Mouse (Mus musculus): ENCODE results near the gene Gnptab. TPM values are rescaled to one million over a fixed set of nuclear protein-coding genes. Genes with fewer than 3 reads are reported as not detected.

Gene Gnptab
- total RNA-seq, 2 experiments from 2014 or later, result 101 to 102 TPM

DNA sequence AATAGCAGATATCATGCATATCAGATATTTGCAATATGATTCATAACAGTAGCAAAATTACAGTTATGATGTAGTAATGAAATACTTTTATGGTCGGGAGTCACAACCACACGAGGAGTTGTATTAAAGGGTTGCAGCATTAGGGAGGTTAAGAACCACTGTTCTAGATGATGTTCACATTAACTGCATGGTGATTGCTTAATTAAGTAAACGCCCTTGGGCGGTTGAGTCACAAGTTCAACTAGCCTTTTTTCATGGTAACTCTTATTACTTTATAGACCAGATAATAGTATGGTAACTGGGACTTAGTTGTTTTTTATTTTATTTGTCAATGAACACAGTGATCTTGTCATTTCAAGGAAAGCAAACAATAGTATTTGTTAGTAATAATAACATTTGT lies 24.1 kb downstream of the Gnptab start:
- intact Hi-C loops (cut with DNase I), result no loop called here
- DNase-seq (ENCODE audit: extremely low spot score in 1 of 2, low spot score in 2 of 2), result no peak

GRCm38 (mm10) chr10:88404220-88404619 lies 25.3 kb downstream of the Gnptab start:
- no peak for DNase-seq (ENCODE audit: extremely low spot score in 1 of 2, low spot score in 2 of 2)
- intact Hi-C loops (cut with DNase I), result no loop called here

DNA sequence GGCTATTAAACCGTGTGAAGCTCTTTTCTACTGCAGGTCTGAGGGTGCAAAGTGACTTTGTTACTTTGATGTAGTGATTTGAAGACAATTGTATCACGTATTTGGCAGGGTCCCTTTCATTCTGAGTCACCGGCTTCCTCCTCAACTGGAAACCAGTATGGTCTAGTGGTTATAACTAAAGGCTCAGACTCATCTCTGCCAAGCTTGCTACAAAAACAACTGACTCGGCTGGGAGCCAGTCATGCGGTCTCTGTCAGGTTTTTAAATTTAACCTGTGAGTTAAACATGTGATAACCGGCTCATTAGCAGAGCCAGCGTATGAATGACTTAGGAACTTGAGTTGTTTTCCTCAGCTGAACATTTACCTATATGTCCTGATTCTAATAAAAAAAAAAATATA lies 26.9 kb downstream of the Gnptab start:
- DNase-seq (ENCODE audit: extremely low spot score in 1 of 2, low spot score in 2 of 2), result no peak
- intact Hi-C loops (cut with DNase I), result no loop called here

DNA sequence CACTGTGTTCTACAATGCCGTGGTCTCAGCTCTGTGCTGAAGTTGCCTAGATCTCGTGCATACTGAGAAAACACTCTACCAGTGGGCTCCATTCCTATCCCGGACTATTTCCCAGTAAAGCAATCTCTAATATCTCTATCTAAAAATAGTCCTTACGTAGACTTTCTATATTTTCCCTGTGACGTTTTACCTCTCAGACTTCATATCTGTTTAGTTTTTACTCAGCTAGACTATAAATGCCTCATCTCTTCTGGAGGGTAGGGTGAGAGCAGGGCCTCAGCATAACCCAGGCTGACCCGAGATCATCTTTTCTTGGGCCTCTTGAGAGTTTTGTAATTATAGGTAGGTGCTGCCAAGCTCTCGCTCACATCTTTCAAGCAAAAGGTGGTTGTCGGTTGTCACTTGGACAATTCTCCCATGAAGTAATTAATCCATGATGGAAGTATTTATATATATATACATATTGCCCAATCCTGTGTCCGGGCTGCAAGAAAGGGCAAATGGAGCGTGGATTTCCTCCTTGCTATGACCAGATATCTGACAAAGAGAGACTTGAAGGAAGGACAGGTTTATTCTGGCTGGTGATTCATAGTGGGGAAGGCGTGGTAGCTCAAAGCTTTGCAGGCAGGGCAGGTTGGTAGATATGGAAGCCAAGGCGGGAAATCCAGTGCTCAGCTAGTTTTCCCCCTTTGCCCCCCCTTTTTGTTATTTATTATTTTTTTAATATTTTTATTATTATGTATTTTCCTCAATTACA lies 29.1 kb downstream of the Gnptab start:
- DNase-seq (ENCODE audit: extremely low spot score in 1 of 2, low spot score in 2 of 2), result no peak
- intact Hi-C loops (cut with DNase I), result no loop called here

- intact Hi-C loops (cut with DNase I), result no loop called here
- no peak for DNase-seq (ENCODE audit: extremely low spot score in 1 of 2, low spot score in 2 of 2)
Observed at GRCm38 (mm10) chr10:88409751-88410150, 30.8 kb downstream of the Gnptab start.

DNA sequence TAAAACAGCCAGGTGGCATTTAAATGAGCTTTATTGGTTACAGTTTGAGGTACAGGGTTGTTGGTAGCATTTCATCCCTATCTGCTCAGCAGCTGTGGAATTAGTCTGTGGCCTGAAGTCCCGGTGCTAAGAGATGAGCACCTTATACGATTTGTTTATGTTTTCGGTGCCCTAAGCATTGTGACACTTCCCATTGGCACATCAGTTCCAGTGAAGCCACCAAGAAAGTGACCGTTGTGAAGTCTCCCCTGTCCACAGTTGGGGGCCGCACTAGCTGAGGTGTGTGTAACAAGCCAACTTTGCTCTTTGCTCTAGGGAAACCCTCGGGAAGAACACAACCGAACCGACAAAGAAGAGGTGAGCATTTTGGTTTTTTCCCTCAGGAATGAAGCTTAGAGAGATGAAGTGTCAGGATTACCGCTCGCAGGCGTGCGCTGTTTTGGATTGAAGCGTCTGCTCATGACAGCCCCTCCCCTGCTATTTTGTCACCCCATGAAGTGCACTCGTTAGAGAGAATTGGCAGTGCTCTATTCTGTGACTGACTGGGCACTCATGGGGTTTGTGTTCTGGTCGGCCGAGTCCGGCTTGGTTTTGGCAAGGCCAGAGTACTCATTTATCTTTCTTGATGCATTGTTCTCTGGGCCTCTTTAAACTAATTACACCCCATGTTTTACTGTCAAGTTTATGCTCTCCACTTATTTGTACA lies 33.5 kb downstream of the Gnptab start:
- intact Hi-C loops (cut with DNase I), result no loop called here
- no peak for DNase-seq (ENCODE audit: extremely low spot score in 1 of 2, low spot score in 2 of 2)

DNA sequence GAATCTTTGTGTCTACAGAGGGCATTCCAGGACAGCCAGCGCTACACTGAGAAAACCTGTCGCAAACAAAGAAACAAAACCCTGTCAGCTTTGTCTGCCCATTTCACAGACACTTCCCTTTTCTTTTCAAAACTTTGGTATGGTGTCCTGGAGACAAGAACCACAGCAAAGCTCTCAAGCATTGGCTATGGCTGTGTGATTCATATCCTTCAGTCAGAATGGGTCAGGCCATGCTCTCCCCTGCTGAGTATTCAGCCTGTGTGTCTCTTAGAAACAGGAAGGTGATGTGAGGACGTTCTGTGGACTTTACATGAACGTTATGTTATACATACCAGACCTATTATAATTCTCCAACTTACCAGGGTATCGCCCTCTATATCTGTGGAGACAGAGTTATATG lies 38.8 kb downstream of the Gnptab start:
- no peak for DNase-seq (ENCODE audit: extremely low spot score in 1 of 2, low spot score in 2 of 2)
- intact Hi-C loops (cut with DNase I), result no loop called here

- no peak for DNase-seq (ENCODE audit: extremely low spot score in 1 of 2, low spot score in 2 of 2)
- intact Hi-C loops (cut with DNase I), result loop anchor here (10.0 kb wide), 1 partner anchor 865 kb away; no protein-coding TSS in a partner anchor
Observed at GRCm38 (mm10) chr10:88420141-88420541, 41.2 kb downstream of the Gnptab start.

DNA sequence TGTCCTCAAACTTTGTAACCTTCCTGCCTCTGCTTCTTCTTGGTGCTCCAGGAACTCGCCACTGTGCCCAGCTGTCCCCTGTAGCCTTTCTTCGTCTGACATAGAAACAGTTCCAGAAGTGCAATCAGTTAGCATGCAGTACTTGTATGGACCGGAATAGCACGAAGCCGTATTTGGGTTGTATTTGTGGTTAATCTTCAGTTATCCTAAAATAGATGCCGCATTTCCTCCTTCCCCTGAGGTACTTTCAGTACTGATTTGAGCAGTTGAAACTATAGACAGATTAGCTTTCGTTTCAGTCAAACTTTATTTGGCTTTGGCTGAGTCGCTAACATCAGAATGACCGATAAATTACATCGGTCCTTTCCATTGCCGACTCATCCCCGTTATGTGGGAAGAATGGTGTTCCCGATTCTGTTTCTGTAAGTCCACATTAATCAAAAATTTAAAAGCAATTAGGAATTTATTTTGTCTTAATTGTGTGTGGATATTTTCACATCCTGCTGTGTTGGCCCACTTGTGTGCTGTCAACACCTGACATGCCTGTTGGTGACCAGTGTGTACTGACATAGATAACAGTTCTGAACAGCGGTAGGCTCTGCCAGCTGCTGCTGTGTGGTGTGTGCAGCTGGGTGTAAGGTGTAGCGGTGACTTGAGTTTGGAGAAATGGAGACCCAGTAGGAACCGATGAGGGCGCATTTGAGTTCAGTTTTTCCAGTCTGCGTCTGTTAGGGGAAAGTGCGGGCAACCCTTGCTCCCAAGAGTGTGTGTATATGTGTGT lies 41.9 kb downstream of the Gnptab start:
- DNase-seq (ENCODE audit: extremely low spot score in 1 of 2, low spot score in 2 of 2), result no peak
- intact Hi-C loops (cut with DNase I), result loop anchor here (10.0 kb wide), 1 partner anchor 866 kb away; no protein-coding TSS in a partner anchor

- DNase-seq (ENCODE audit: extremely low spot score in 1 of 2, low spot score in 2 of 2), result peak; percentile 57 to 66
- intact Hi-C loops (cut with DNase I), result loop anchor here (1.0 to 10.0 kb wide), 2 partner anchors 48 to 871 kb away; no protein-coding TSS in a partner anchor
Observed at GRCm38 (mm10) chr10:88426158-88426816, 47.4 kb downstream of the Gnptab start.

GRCm38 (mm10) chr10:88426896-88427295 lies 48.0 kb downstream of the Gnptab start:
- intact Hi-C loops (cut with DNase I), result loop anchor here (1.0 to 10.0 kb wide), 2 partner anchors 49 to 872 kb away; no protein-coding TSS in a partner anchor

GRCm38 (mm10) chr10:88427998-88428397 lies 49.1 kb downstream of the Gnptab start:
- intact Hi-C loops (cut with DNase I), result loop anchor here (10.0 kb wide), 1 partner anchor 873 kb away; no protein-coding TSS in a partner anchor

More at GRCm38 (mm10) chr10:88426896-88427295, 48.0 kb downstream of the Gnptab start:
- DNase-seq (ENCODE audit: extremely low spot score in 1 of 2, low spot score in 2 of 2), result no peak

GRCm38 (mm10) chr10:88441224-88441623 lies 62.3 kb downstream of the Gnptab start:
- no peak for DNase-seq (ENCODE audit: extremely low spot score in 1 of 2, low spot score in 2 of 2)
- intact Hi-C loops (cut with DNase I), result loop anchor here (10.0 kb wide), 1 partner anchor 284 kb away; no protein-coding TSS in a partner anchor

More at GRCm38 (mm10) chr10:88427998-88428397, 49.1 kb downstream of the Gnptab start:
- no peak for DNase-seq (ENCODE audit: extremely low spot score in 1 of 2, low spot score in 2 of 2)

DNA sequence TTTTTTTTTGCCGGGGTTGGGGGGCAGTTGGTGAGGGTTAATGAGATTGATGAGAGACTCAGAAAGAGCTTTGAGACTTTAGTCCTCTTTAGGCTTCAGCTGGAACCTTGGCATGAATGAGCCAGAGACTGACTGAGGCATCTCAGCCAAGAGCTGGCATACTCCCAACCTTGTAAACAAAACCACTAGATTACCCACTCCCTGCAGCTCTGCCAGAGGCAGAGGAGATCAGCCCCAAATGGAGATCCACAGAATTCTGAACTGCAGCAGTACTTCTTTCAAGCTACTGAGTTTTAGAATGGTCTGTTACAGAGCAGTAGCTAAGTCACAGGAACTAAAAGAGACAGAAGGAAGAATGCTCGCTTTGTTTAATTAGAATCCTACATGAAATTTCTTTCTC lies 72.3 kb downstream of the Gnptab start:
- DNase-seq (ENCODE audit: extremely low spot score in 1 of 2, low spot score in 2 of 2), result peak in 1 of 2 experiments; percentile 55

DNA sequence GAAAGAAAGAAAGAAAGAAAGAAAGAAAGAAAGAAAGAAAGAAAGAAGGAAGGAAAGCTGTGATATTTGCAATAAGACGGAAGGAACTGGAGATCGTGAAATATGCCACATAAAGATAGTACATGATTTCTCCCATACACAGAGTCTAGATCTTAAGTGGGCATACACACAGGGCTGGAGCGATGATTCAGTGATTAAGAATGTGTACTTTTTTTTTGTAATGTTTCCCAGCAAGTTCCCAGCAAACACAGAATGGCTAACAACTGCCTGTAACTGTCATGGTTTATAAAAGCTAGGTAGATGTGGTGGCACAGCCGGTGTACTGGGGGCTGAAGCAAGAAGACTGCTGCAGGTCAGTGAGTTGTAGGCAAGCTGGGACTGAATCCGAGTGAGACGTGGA lies 73.1 kb downstream of the Gnptab start:
- intact Hi-C loops (cut with DNase I), result no loop called here
- no peak for DNase-seq (ENCODE audit: extremely low spot score in 1 of 2, low spot score in 2 of 2)

More for the DNA sequence above, 72.3 kb downstream of the Gnptab start:
- intact Hi-C loops (cut with DNase I), result no loop called here

GRCm38 (mm10) chr10:88457816-88458215 lies 78.9 kb downstream of the Gnptab start:
- DNase-seq (ENCODE audit: extremely low spot score in 1 of 2, low spot score in 2 of 2), result no peak
- intact Hi-C loops (cut with DNase I), result no loop called here

- intact Hi-C loops (cut with DNase I), result no loop called here
- DNase-seq (ENCODE audit: extremely low spot score in 1 of 2, low spot score in 2 of 2), result peak; percentile 4 to 40
Observed at GRCm38 (mm10) chr10:88459502-88459992, 80.6 kb downstream of the Gnptab start, which contains the start of gene Sycp3. TSS of gene Sycp3 (plus strand) at chr10:88459569.

DNA sequence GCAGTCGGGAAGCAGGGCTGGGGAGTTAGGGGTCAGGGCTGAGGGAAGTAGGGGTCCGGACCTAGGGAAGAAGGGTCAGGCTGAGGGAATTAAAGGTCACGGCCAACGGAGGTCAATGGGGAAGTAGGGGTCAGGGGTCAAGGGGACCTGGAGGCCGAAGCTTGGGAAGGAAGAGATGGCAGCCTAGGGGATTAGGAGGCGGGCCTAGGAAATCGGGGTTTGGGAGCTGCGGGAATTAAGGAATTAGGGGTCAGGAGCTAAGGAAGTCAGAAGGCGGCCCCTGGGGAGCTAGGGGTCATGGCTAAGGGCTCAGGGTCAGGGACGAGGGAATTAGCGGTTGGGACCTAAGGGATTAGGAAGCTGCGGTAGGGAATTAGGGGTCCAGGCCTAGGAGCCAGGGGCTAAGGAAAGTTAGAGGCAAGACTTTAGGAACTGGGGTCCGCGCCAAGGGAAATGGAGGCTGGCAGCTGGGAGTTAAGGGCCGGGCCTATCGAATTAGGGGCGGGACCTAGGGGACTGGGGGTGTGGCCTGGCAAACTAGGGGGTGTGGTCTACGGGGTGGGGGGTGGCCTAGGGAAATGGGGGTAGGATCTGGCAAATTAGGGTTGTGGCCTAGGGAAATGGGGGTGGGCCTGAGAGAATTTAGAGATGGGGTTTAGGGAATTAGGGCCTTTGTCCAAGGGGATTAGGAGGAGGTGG lies 81.3 kb downstream of the Gnptab start:
- intact Hi-C loops (cut with DNase I), result loop anchor here (10.0 kb wide), 1 partner anchor 205 kb away; no protein-coding TSS in a partner anchor
- DNase-seq (ENCODE audit: extremely low spot score in 1 of 2, low spot score in 2 of 2), result no peak
